Mouse (Mus musculus): Measurements from ENCODE around the gene Gpr139. TPM values are rescaled to one million over a fixed set of nuclear protein-coding genes. Genes with fewer than 3 reads are reported as not detected.

The Gpr139 gene
- total and polyA plus RNA-seq, 3 experiments, result not detected

GRCm38 (mm10) chr7:119222706-119223105, 38.3 kb upstream of the Gpr139 start (continued):
- TF ChIP-seq MAZ (IDR thresholded peaks at IDR 0.05; ENCODE audit: low read depth, low read length), result no peak
- no peak for TF ChIP-seq ZMIZ1 (IDR thresholded peaks at IDR 0.05; ENCODE audit: low read depth, low read length)
- no peak for TF ChIP-seq JUND (IDR thresholded peaks at IDR 0.05; ENCODE audit: low read depth, low read length)
- no peak for TF ChIP-seq CHD2 (IDR thresholded peaks at IDR 0.05; ENCODE audit: low read length)
- no peak for TF ChIP-seq NELFE (IDR thresholded peaks at IDR 0.05; ENCODE audit: low read depth, low read length)
- no peak for TF ChIP-seq CTCF (IDR thresholded peaks at IDR 0.05 in 2 of 3, conservative IDR thresholded peaks at IDR 0.05 in 1 of 3; ENCODE audit: control insufficient read depth in 1 of 3, insufficient read depth in 1 of 3, low read depth in 2 of 3, low read length in 3 of 3, poor library complexity in 1 of 3, severe bottlenecking in 1 of 3)
- TF ChIP-seq ZNF384 (IDR thresholded peaks at IDR 0.05; ENCODE audit: low read depth, low read length), result peak; percentile 44; the same call in 1 of the 2 replicates
- peak; percentile 73; the same call in 1 of the 2 replicates for TF ChIP-seq TCF12 (IDR thresholded peaks at IDR 0.05; ENCODE audit: low read depth, low read length)
- no peak for TF ChIP-seq MYB (IDR thresholded peaks at IDR 0.05; ENCODE audit: low read depth, low read length)
- TF ChIP-seq SMC3 (IDR thresholded peaks at IDR 0.05; ENCODE audit: low read depth, low read length), result no peak
- TF ChIP-seq POLR2A (IDR thresholded peaks at IDR 0.05; ENCODE audit: control insufficient read depth in 1 of 2, insufficient read depth in 1 of 2, low read depth in 1 of 2, low read length in 2 of 2, poor library complexity in 1 of 2), result no peak
- TF ChIP-seq NRF1 (IDR thresholded peaks at IDR 0.05; ENCODE audit: insufficient read depth, low read depth, low read length, poor library complexity, severe bottlenecking), result no peak
- TF ChIP-seq EP300 (IDR thresholded peaks at IDR 0.05; ENCODE audit: low read depth in 1 of 2, low read length in 2 of 2), result peak in 1 of 2 experiments; percentile 71; a peak in 2 of 4 replicates
- TF ChIP-seq MAFK (IDR thresholded peaks at IDR 0.05; ENCODE audit: borderline replicate concordance, low read depth, low read length), result no peak
- no peak for TF ChIP-seq USF2 (IDR thresholded peaks at IDR 0.05; ENCODE audit: borderline replicate concordance in 1 of 2, insufficient read depth in 1 of 2, low read depth in 1 of 2, low read length in 2 of 2)
- no peak for TF ChIP-seq ETS1 (IDR thresholded peaks at IDR 0.05; ENCODE audit: low read depth, low read length)
- TF ChIP-seq MYC (IDR thresholded peaks at IDR 0.05; ENCODE audit: low read depth, low read length), result no peak
- TF ChIP-seq MEF2A (IDR thresholded peaks at IDR 0.05; ENCODE audit: extremely low read depth, insufficient replicate concordance, low read depth, low read length, poor library complexity, severe bottlenecking), result no peak
- no peak for TF ChIP-seq MAX (IDR thresholded peaks at IDR 0.05; ENCODE audit: low read length)

- Histone ChIP-seq H3K4me1 (ENCODE audit: control insufficient read depth in 1 of 2, insufficient read depth in 2 of 2, low read length in 2 of 2) (peaks cover 0 to 3% of the 10 kb centered on the region in 2 experiments; a peak in 3 of 4 replicates), H3K36me3 (ENCODE audit: control insufficient read depth in 1 of 2, insufficient read depth in 2 of 2, low read length in 2 of 2) (peaks cover 0 to 3% of the 10 kb centered on the region in 2 experiments; a peak in 2 of 4 replicates), H3K79me2 (ENCODE audit: control insufficient read depth, insufficient read depth, low read length, poor library complexity) (no peaks in the 10 kb centered on the region), H3K27ac (ENCODE audit: control insufficient read depth, low read depth, low read length) (no peak overlapping the region), H3K9ac (ENCODE audit: control insufficient read depth, low read depth, low read length, poor library complexity, severe bottlenecking) (no peak overlapping the region), H3K9me3 (replicated peaks; ENCODE audit: insufficient read depth, low read length) (no peaks in the 10 kb centered on the region), H3K27me3 (ENCODE audit: control insufficient read depth in 1 of 2, insufficient read depth in 2 of 2, low read length in 2 of 2) (no peaks in the 10 kb centered on the region), H3K4me3 (ENCODE audit: control insufficient read depth in 1 of 2, insufficient read depth in 1 of 2, low read depth in 2 of 2, low read length in 2 of 2) (no peak overlapping the region)
- DNase-seq (ENCODE audit: low read depth, low spot score), result peak; percentile 55
- no peak for TF ChIP-seq JUND (IDR thresholded peaks at IDR 0.05; ENCODE audit: low read depth, low read length)
- peak; percentile 77 for TF ChIP-seq TCF12 (IDR thresholded peaks at IDR 0.05; ENCODE audit: low read depth, low read length)
- no peak for TF ChIP-seq ZKSCAN1 (IDR thresholded peaks at IDR 0.05; ENCODE audit: low read depth, low read length)
- TF ChIP-seq CHD1 (IDR thresholded peaks at IDR 0.05; ENCODE audit: low read depth, low read length), result no peak
- no peak for TF ChIP-seq CTCF (IDR thresholded peaks at IDR 0.05 in 2 of 3, conservative IDR thresholded peaks at IDR 0.05 in 1 of 3; ENCODE audit: control insufficient read depth in 1 of 3, insufficient read depth in 1 of 3, low read depth in 2 of 3, low read length in 3 of 3, poor library complexity in 1 of 3, severe bottlenecking in 1 of 3)
- no peak for TF ChIP-seq MAX (IDR thresholded peaks at IDR 0.05; ENCODE audit: low read length)
- peak; percentile 27; the same call in 1 of the 2 replicates for TF ChIP-seq MYB (IDR thresholded peaks at IDR 0.05; ENCODE audit: low read depth, low read length)
- no peak for TF ChIP-seq KAT2A (conservative IDR thresholded peaks at IDR 0.05; ENCODE audit: low read depth, low read length)
- TF ChIP-seq EP300 (IDR thresholded peaks at IDR 0.05; ENCODE audit: low read depth in 1 of 2, low read length in 2 of 2), result peak; percentile 33 to 79; a peak in 2 of 4 replicates
- no peak for TF ChIP-seq POLR2A (IDR thresholded peaks at IDR 0.05; ENCODE audit: control insufficient read depth in 1 of 2, insufficient read depth in 1 of 2, low read depth in 1 of 2, low read length in 2 of 2, poor library complexity in 1 of 2)
- TF ChIP-seq GATA1 (IDR thresholded peaks at IDR 0.05; ENCODE audit: low read depth, low read length), result peak; percentile 48
- TF ChIP-seq NELFE (IDR thresholded peaks at IDR 0.05; ENCODE audit: low read depth, low read length), result no peak
- peak; percentile 72 for TF ChIP-seq TAL1 (IDR thresholded peaks at IDR 0.05; ENCODE audit: low read length)
- TF ChIP-seq MAFK (IDR thresholded peaks at IDR 0.05; ENCODE audit: borderline replicate concordance, low read depth, low read length), result no peak
- TF ChIP-seq RAD21 (IDR thresholded peaks at IDR 0.05; ENCODE audit: low read depth, low read length), result no peak
- no peak for TF ChIP-seq ETS1 (IDR thresholded peaks at IDR 0.05; ENCODE audit: low read depth, low read length)
- no peak for TF ChIP-seq CHD2 (IDR thresholded peaks at IDR 0.05; ENCODE audit: low read length)
- no peak for TF ChIP-seq NRF1 (IDR thresholded peaks at IDR 0.05; ENCODE audit: insufficient read depth, low read depth, low read length, poor library complexity, severe bottlenecking)
- no peak for TF ChIP-seq BHLHE40 (IDR thresholded peaks at IDR 0.05; ENCODE audit: borderline replicate concordance, low read depth, low read length)
- TF ChIP-seq MXI1 (IDR thresholded peaks at IDR 0.05; ENCODE audit: low read depth, low read length), result no peak
- TF ChIP-seq ZNF384 (IDR thresholded peaks at IDR 0.05; ENCODE audit: low read depth, low read length), result no peak
- TF ChIP-seq RCOR1 (IDR thresholded peaks at IDR 0.05; ENCODE audit: low read depth, low read length), result no peak
- TF ChIP-seq TBP (IDR thresholded peaks at IDR 0.05; ENCODE audit: low read depth, low read length), result no peak
Measured at GRCm38 (mm10) chr7:119219121-119219520, 34.7 kb upstream of the Gpr139 start.

Data from MEL (cell line).